Mouse (Mus musculus) cortical plate, adult 2 months (tissue): Measurements from ENCODE around the gene Helz2.

ENCODE experiments used
- CTCF ChIP-seq: fragments of 200-500 bp; IDR thresholded peaks from 2 replicates; pipeline ENCODE4 v1.5.1; 2011; ENCODE audit warnings: mild to moderate bottlenecking, control low read depth, low read length; ENCODE audit not compliant: insufficient read depth; ENCODE audit errors: extremely low read depth
- POLR2A ChIP-seq: fragments of 200-500 bp; IDR thresholded peaks from 2 replicates; pipeline ENCODE4 v1.6.1; 2011; ENCODE audit warnings: mild to moderate bottlenecking, low read length, control low read depth; ENCODE audit not compliant: insufficient read depth; ENCODE audit errors: extremely low read depth

DNA sequence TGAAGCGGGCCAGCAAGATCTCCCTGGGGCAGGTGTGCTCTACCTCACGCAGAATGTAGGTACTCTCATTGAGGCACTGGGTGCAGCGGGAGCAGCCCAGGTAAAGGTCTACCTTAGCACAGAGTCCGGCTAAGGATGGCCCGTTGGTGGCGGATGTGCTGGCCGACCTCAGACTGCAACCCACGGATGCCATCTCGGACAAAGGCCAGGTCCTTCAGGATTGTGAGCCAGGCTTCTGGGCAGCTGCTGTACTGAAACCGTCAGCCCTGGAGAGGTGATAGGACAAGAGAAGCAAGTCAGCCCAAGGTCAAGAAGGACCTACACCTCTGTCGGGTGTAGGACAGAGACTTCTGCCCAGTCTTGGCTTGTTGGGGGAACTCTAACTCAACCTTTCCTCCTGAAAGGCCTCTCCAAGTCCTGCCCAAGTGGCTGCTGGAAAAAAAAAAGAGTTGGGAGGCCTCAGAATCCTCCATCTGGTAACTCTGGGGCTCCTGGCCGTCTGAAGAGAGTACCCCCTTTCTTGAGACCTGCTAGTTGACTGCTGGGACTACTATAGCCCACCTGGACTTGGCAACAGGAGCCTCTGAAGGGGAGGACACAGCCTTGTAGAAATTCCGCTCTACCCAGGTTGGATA, 904 bp downstream of the Helz2 start:
- TF ChIP-seq CTCF: no peak
- no peak for TF ChIP-seq POLR2A
